Mouse (Mus musculus) bone marrow macrophage, adult 2 months (primary cell): ENCODE measurements at regions not wholly inside any gene's neighbourhood (a gene's known extent, or its start where the extent isn't known, plus 50 kb on each side); places are given as distances from the start of the nearest gene placed in this dataset.

ENCODE experiments used
- CTCF ChIP-seq: IDR thresholded peaks from 2 replicates; pipeline ENCODE4 v1.5.1; 2012; ENCODE audit warnings: low read depth, mild to moderate bottlenecking, low read length, moderate library complexity
- POLR2A ChIP-seq: IDR thresholded peaks from 2 replicates; pipeline ENCODE4 v1.6.1; 2012; ENCODE audit warnings: mild to moderate bottlenecking, low read depth, low read length, borderline replicate concordance

DNA sequence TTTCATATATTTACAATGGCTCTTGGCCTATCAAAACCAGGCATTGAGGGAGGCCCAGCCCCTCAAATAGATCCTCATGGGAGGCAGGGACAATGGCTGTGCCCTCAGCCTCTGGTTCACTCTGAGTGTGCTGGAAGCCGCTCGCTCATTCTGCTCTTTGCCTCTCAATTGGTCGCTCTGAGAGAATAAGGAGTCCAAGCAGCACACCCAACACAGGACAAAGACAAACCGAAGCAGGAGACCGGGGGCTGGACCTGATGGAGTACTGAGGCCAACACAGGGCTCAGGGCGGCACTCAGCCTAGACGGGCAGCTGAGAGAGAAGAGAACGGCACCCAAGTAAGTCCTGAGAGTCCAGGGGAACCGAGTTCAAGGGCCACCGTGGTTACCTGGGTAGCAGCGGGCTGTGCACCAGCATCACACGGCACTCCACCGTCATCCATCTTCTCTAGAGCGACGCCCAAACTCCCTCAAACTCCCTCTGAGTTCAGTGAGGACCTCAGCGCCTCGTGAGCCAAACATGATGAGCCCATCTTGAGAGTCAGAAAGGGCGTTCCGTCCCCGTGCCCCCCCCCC, 145.8 kb downstream of the Setd4 start:
- TF ChIP-seq CTCF: no peak
- TF ChIP-seq POLR2A: no peak
